Mouse (Mus musculus): ENCODE results near the gene Rpp38. TPM values are rescaled to one million over a fixed set of nuclear protein-coding genes. Genes with fewer than 3 reads are reported as not detected.

Rpp38 gene
- polyA plus RNA-seq, 1 experiment from 2014 or later, result 21.9 TPM

DNA sequence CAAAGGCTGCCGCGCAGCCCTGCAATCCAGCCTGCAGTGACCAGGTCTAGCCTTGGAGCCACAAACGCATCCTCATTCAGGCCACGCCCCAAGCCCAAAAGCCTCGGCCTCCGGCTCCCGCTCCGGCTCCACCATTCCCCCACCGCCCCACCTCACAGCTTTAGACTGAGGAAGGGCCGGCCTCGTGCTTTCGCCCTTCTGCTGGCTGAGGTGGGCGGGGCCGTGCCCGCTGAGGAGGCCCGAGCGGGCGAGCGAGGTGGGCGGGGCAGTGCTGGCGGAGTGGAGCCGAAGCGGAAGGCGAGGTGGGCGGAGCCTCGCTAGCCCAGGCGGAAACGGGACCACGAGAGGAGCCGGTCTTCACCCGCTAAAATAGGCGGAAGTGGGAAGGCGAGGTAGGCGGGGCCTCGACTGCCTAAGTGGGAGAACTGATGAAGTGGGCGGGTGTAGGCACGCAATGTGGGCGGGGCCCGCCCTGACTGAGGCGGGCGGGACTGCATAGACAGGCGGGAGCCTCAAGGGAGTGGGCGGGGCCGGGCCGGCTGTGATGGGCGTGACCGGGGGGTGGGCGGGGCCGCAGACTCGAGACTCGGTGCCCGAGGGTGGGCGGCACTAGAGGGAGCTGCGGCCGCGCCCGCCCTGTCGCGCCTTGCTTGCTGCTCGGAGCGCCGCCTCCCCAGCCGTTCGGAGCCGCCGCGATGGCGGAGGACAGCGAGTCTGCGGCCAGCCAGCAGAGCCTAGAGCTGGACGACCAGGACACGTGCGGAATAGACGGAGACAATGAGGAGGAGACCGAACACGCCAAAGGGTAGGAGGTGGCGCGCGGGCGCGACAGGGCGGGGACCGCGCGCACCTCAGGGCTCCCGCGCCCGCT lies 48.6 kb downstream of the Rpp38 start, which contains the start of gene Nmt2:
Gene Nmt2 (plus strand): TSS at position 611 of the 871 bp plus-strand sequence.
- ATAC-seq (ENCODE audit: low read depth) (peak; percentile 97), DNase-seq (ENCODE audit: low spot score) (peak; percentile 100)
- WGBS, result under 1% methylated on average over 76 of the region's 88 CpGs
- H3K9ac ChIP-seq (ENCODE audit: low read depth, low read length), result peak within 1 kb of the TSS; percentile 74
- peak within 1 kb of the TSS; percentile 82 for H3K4me3 ChIP-seq (ENCODE audit: low read depth, low read length)
- H3K36me3 ChIP-seq (ENCODE audit: control insufficient read depth, insufficient read depth, low read length), result no peaks in the 10 kb centered on the region
- H3K27me3 ChIP-seq (replicated peaks; ENCODE audit: control insufficient read depth, insufficient read depth, low read length), result no peaks in the 10 kb centered on the region
- H3K4me1 ChIP-seq (ENCODE audit: control insufficient read depth, insufficient read depth, low read length), result peaks cover 12% of the 10 kb centered on the region
- H3K9me3 ChIP-seq (ENCODE audit: control insufficient read depth, low read length), result no peaks in the 10 kb centered on the region
- peak within 1 kb of the TSS; percentile 88 for H3K27ac ChIP-seq (replicated peaks; ENCODE audit: low read depth, low read length)
- H3K4me2 ChIP-seq (ENCODE audit: low read depth, low read length), result peak within 1 kb of the TSS; percentile 65

DNA sequence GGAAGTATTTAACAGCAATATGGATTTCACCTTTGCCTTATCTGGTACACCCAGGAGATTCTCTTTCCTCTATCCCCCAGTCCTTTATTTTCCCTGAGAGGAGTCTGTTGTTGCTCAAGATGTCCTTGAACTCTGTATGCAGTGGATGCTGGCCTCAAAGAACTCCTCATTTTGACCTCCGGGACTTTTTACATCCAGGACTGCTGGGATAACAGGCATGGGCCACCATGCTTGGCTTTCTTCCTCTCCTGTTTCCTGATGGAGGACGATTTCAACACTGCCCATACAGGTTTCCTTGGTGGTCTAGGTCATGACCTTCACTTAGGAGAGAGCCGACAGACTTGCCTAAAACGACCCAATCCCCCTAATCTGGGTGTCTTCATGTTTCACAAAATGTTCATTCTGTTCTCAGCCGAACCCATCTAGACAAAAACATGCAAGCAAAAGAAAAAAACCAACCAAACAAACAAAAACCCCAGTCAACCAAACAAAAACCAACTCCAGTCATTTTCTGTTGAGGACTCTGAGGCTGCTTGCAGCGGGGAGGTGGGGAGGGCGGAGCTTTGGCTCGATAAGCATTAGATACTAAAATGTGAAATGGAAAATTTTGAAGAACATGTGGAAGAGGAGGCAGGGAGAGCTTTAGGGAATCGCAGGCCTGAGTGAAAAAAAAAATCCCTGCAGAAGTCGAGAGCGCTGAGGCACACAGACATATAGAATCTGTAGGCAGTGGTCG lies 49.4 kb downstream of the Rpp38 start:
- H3K9me3 ChIP-seq (ENCODE audit: control insufficient read depth, low read length), result no peaks in the 10 kb centered on the region
- peaks cover 12% of the 10 kb centered on the region for H3K4me1 ChIP-seq (ENCODE audit: control insufficient read depth, insufficient read depth, low read length)
- H3K4me2 ChIP-seq (ENCODE audit: low read depth, low read length), result peak overlapping the region; percentile 59
- peak; percentile 1; the same call in 1 of the 2 replicates for ATAC-seq (ENCODE audit: low read depth)
- H3K27ac ChIP-seq (replicated peaks; ENCODE audit: low read depth, low read length), result peak overlapping the region; percentile 88
- H3K9ac ChIP-seq (ENCODE audit: low read depth, low read length), result peak overlapping the region; percentile 69
- 9% methylated on average over 12 of the region's 12 CpGs for whole genome bisulfite sequencing
- DNase-seq (ENCODE audit: low spot score), result no peak
- H3K36me3 ChIP-seq (ENCODE audit: control insufficient read depth, insufficient read depth, low read length), result no peaks in the 10 kb centered on the region
- no peaks in the 10 kb centered on the region for H3K27me3 ChIP-seq (replicated peaks; ENCODE audit: control insufficient read depth, insufficient read depth, low read length)
- peak overlapping the region; percentile 82 for H3K4me3 ChIP-seq (ENCODE audit: low read depth, low read length)

DNA sequence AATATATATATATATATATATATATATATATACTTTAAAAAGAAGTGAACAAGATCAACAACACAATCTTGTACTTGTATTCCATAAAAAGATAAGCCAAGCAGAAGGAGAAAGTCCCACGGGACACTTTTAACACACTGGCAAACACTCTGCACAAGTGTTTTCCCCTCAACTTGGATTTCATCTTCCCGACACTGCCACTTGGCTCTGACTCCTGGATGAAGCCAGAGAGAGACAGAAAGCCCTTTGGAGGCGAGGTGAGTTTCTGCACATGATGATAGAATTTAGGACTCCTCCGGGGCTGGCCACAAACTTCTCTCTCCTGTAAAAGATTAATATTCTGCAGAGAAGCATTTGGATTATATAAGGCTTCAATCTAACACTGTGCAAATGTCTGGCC lies 51.1 kb downstream of the Rpp38 start:
- ATAC-seq (ENCODE audit: low read depth) (no peak), DNase-seq (ENCODE audit: low spot score) (no peak)
- H3K4me3 ChIP-seq (ENCODE audit: low read depth, low read length), result no peak overlapping the region
- no peak overlapping the region for H3K27ac ChIP-seq (replicated peaks; ENCODE audit: low read depth, low read length)
- no peaks in the 10 kb centered on the region for H3K36me3 ChIP-seq (ENCODE audit: control insufficient read depth, insufficient read depth, low read length)
- no peak overlapping the region for H3K9ac ChIP-seq (ENCODE audit: low read depth, low read length)
- no peak overlapping the region for H3K4me2 ChIP-seq (ENCODE audit: low read depth, low read length)
- no peaks in the 10 kb centered on the region for H3K9me3 ChIP-seq (ENCODE audit: control insufficient read depth, low read length)
- 71% methylated on average over 4 of the region's 4 CpGs for WGBS
- no peaks in the 10 kb centered on the region for H3K27me3 ChIP-seq (replicated peaks; ENCODE audit: control insufficient read depth, insufficient read depth, low read length)
- H3K4me1 ChIP-seq (ENCODE audit: control insufficient read depth, insufficient read depth, low read length), result peaks cover 12% of the 10 kb centered on the region

Other genes with a start within 250 kb of the Rpp38 start
- gene Fam171a1, start 218.4 kb downstream of the Rpp38 start, polyA plus RNA-seq (2014; fragmentation: Nextera tagmentation; extraction: Ambion mirVana), result 31.2 and 37.0 TPM in 2 replicates
- 34.2 and 37.3 TPM in 2 replicates for gene Nmt2, start 48.4 kb downstream of the Rpp38 start, polyA plus RNA-seq (2014; fragmentation: Nextera tagmentation; extraction: Ambion mirVana)
- 3.2 and 3.9 TPM in 2 replicates for gene Acbd7, start 3.5 kb upstream of the Rpp38 start, polyA plus RNA-seq (2014; fragmentation: Nextera tagmentation; extraction: Ambion mirVana)
- not detected in 2 replicates for gene Olah, start 64.6 kb upstream of the Rpp38 start, polyA plus RNA-seq (2014; fragmentation: Nextera tagmentation; extraction: Ambion mirVana)
- gene Meig1, start 90.0 kb upstream of the Rpp38 start, polyA plus RNA-seq (2014; fragmentation: Nextera tagmentation; extraction: Ambion mirVana), result 3.9 and 20.3 TPM in 2 replicates
- 5.9 and 6.1 TPM in 2 replicates for gene Dclre1c, start 91.5 kb upstream of the Rpp38 start, polyA plus RNA-seq (2014; fragmentation: Nextera tagmentation; extraction: Ambion mirVana)
- 14.4 and 14.7 TPM in 2 replicates for gene Suv39h2, start 142.4 kb upstream of the Rpp38 start, polyA plus RNA-seq (2014; fragmentation: Nextera tagmentation; extraction: Ambion mirVana)
- 3.9 and 4.9 TPM in 2 replicates for gene Gm45902, start 180.1 kb upstream of the Rpp38 start, polyA plus RNA-seq (2014; fragmentation: Nextera tagmentation; extraction: Ambion mirVana)
- 85.7 and 93.7 TPM in 2 replicates for gene Hspa14, start 180.2 kb upstream of the Rpp38 start, polyA plus RNA-seq (2014; fragmentation: Nextera tagmentation; extraction: Ambion mirVana)
- gene Cdnf, start 180.4 kb upstream of the Rpp38 start, polyA plus RNA-seq (2014; fragmentation: Nextera tagmentation; extraction: Ambion mirVana), result 0.32 TPM in 1 of 2 replicates, not detected in the other
- 40.4 and 44.4 TPM in 2 replicates for gene Fam107b, start 237.8 kb upstream of the Rpp38 start, polyA plus RNA-seq (2014; fragmentation: Nextera tagmentation; extraction: Ambion mirVana)